Mouse (Mus musculus): Measurements from ENCODE around the gene Rfx4. TPM values are rescaled to one million over a fixed set of nuclear protein-coding genes. Genes with fewer than 3 reads are reported as not detected.

Gene Rfx4
- total and polyA plus RNA-seq, 2 experiments from 2014 or later: 10.2 to 15.0 TPM

GRCm38 (mm10) chr10:84902213-84902612 lies 146.4 kb downstream of the Rfx4 start:
- Histone ChIP-seq H3K9me3 (ENCODE audit: low read length) (no peaks in the 10 kb centered on the region), H3K36me3 (ENCODE audit: insufficient read depth, low read length) (no peaks in the 10 kb centered on the region), H3K4me3 (ENCODE audit: low read depth, low read length) (no peak overlapping the region), H3K27me3 (ENCODE audit: insufficient read depth, low read length) (no peaks in the 10 kb centered on the region), H3K9ac (replicated peaks; ENCODE audit: low read length, poor library complexity, severe bottlenecking) (no peak overlapping the region), H3K4me1 (ENCODE audit: insufficient read depth, low read length) (peaks cover 8% of the 10 kb centered on the region; the same call in 1 of the 2 replicates), H3K4me2 (ENCODE audit: low read depth, low read length, poor library complexity, severe bottlenecking) (no peak overlapping the region), H3K27ac (ENCODE audit: low read depth, low read length) (no peak overlapping the region)
- ATAC-seq (ENCODE audit: low FRiP score) (no peak), DNase-seq (ENCODE audit: low spot score) (no peak)
- WGBS: 92% methylated on average over 2 of the region's 2 CpGs
- TF ChIP-seq CTCF (IDR thresholded peaks at IDR 0.05): no peak

- ATAC-seq (ENCODE audit: low FRiP score) (0 out of 2 replicates have a peak, but pooled peaks have one; percentile 36), DNase-seq (ENCODE audit: low spot score) (peak; percentile 70)
- H3K27ac ChIP-seq (ENCODE audit: low read depth, low read length): peak overlapping the region; percentile 19; the same call in 1 of the 2 replicates
- 0 out of 2 replicates have a peak overlapping the region, but pooled peaks have one; percentile 33 for H3K9ac ChIP-seq (replicated peaks; ENCODE audit: low read length, poor library complexity, severe bottlenecking)
- H3K36me3 ChIP-seq (ENCODE audit: insufficient read depth, low read length): no peaks in the 10 kb centered on the region
- peak overlapping the region; percentile 29 for H3K4me2 ChIP-seq (ENCODE audit: low read depth, low read length, poor library complexity, severe bottlenecking)
- no peak overlapping the region for H3K4me3 ChIP-seq (ENCODE audit: low read depth, low read length)
- no peak for TF ChIP-seq CTCF (IDR thresholded peaks at IDR 0.05)
- 35% methylated on average over 7 of the region's 7 CpGs for WGBS
- no peaks in the 10 kb centered on the region for H3K27me3 ChIP-seq (ENCODE audit: insufficient read depth, low read length)
- H3K4me1 ChIP-seq (ENCODE audit: insufficient read depth, low read length): peaks cover 8% of the 10 kb centered on the region; the same call in 1 of the 2 replicates
- no peaks in the 10 kb centered on the region for H3K9me3 ChIP-seq (ENCODE audit: low read length)
These were observed 147.4 kb downstream of the Rfx4 start for GRCm38 (mm10) chr10:84903307-84903706.

- Histone ChIP-seq H3K4me2 (ENCODE audit: low read depth, low read length, poor library complexity, severe bottlenecking) (peak overlapping the region; percentile 29), H3K36me3 (ENCODE audit: insufficient read depth, low read length) (no peaks in the 10 kb centered on the region), H3K27ac (ENCODE audit: low read depth, low read length) (peak overlapping the region; percentile 19; the same call in 1 of the 2 replicates), H3K4me1 (ENCODE audit: insufficient read depth, low read length) (peaks cover 8% of the 10 kb centered on the region; the same call in 1 of the 2 replicates), H3K9me3 (ENCODE audit: low read length) (no peaks in the 10 kb centered on the region), H3K9ac (replicated peaks; ENCODE audit: low read length, poor library complexity, severe bottlenecking) (0 out of 2 replicates have a peak overlapping the region, but pooled peaks have one; percentile 33), H3K4me3 (ENCODE audit: low read depth, low read length) (no peak overlapping the region), H3K27me3 (ENCODE audit: insufficient read depth, low read length) (no peaks in the 10 kb centered on the region)
- ATAC-seq (ENCODE audit: low FRiP score) (0 out of 2 replicates have a peak, but pooled peaks have one; percentile 6), DNase-seq (ENCODE audit: low spot score) (peak; percentile 55)
- TF ChIP-seq CTCF (IDR thresholded peaks at IDR 0.05): no peak
- WGBS: 15% methylated on average over 5 of the region's 5 CpGs
These were observed 147.9 kb downstream of the Rfx4 start for GRCm38 (mm10) chr10:84903742-84904141.

- WGBS: 62% methylated on average over 9 of the region's 9 CpGs
These were observed 151.0 kb downstream of the Rfx4 start for GRCm38 (mm10) chr10:84906895-84907294.

GRCm38 (mm10) chr10:84908006-84908405 lies 152.1 kb downstream of the Rfx4 start:
- no peaks in the 10 kb centered on the region for H3K36me3 ChIP-seq (ENCODE audit: insufficient read depth, low read length)
- no peaks in the 10 kb centered on the region for H3K27me3 ChIP-seq (ENCODE audit: insufficient read depth, low read length)
- 89% methylated on average over 3 of the region's 3 CpGs for WGBS
- ATAC-seq (ENCODE audit: low FRiP score): no peak
- H3K4me1 ChIP-seq (ENCODE audit: insufficient read depth, low read length): peaks cover 8% of the 10 kb centered on the region; the same call in 1 of the 2 replicates
- H3K9me3 ChIP-seq (ENCODE audit: low read length): no peaks in the 10 kb centered on the region
- no peak overlapping the region for H3K4me3 ChIP-seq (ENCODE audit: low read depth, low read length)
- H3K9ac ChIP-seq (replicated peaks; ENCODE audit: low read length, poor library complexity, severe bottlenecking): no peak overlapping the region
- no peak overlapping the region for H3K4me2 ChIP-seq (ENCODE audit: low read depth, low read length, poor library complexity, severe bottlenecking)
- peak; percentile 66 for DNase-seq (ENCODE audit: low spot score)
- no peak overlapping the region for H3K27ac ChIP-seq (ENCODE audit: low read depth, low read length)
- no peak for TF ChIP-seq CTCF (IDR thresholded peaks at IDR 0.05)

More at GRCm38 (mm10) chr10:84906895-84907294, 151.0 kb downstream of the Rfx4 start:
- H3K4me3 ChIP-seq (ENCODE audit: low read depth, low read length): no peak overlapping the region
- H3K36me3 ChIP-seq (ENCODE audit: insufficient read depth, low read length): no peaks in the 10 kb centered on the region
- H3K27me3 ChIP-seq (ENCODE audit: insufficient read depth, low read length): no peaks in the 10 kb centered on the region
- DNase-seq (ENCODE audit: low spot score): peak; percentile 48
- ATAC-seq (ENCODE audit: low FRiP score): no peak
- H3K4me1 ChIP-seq (ENCODE audit: insufficient read depth, low read length): peaks cover 8% of the 10 kb centered on the region; the same call in 1 of the 2 replicates
- no peaks in the 10 kb centered on the region for H3K9me3 ChIP-seq (ENCODE audit: low read length)
- no peak for TF ChIP-seq CTCF (IDR thresholded peaks at IDR 0.05)
- 0 out of 2 replicates have a peak overlapping the region, but pooled peaks have one; percentile 13 for H3K27ac ChIP-seq (ENCODE audit: low read depth, low read length)
- H3K4me2 ChIP-seq (ENCODE audit: low read depth, low read length, poor library complexity, severe bottlenecking): no peak overlapping the region
- H3K9ac ChIP-seq (replicated peaks; ENCODE audit: low read length, poor library complexity, severe bottlenecking): no peak overlapping the region

GRCm38 (mm10) chr10:84908471-84908870 lies 152.6 kb downstream of the Rfx4 start:
- no peak overlapping the region for H3K4me3 ChIP-seq (ENCODE audit: low read depth, low read length)
- TF ChIP-seq CTCF (IDR thresholded peaks at IDR 0.05): no peak
- no peaks in the 10 kb centered on the region for H3K9me3 ChIP-seq (ENCODE audit: low read length)
- no peak overlapping the region for H3K27ac ChIP-seq (ENCODE audit: low read depth, low read length)
- ATAC-seq (ENCODE audit: low FRiP score) (no peak), DNase-seq (ENCODE audit: low spot score) (peak; percentile 22)
- peaks cover 4% of the 10 kb centered on the region; the same call in 1 of the 2 replicates for H3K4me1 ChIP-seq (ENCODE audit: insufficient read depth, low read length)
- H3K4me2 ChIP-seq (ENCODE audit: low read depth, low read length, poor library complexity, severe bottlenecking): no peak overlapping the region
- no peak overlapping the region for H3K9ac ChIP-seq (replicated peaks; ENCODE audit: low read length, poor library complexity, severe bottlenecking)
- 86% methylated on average over 3 of the region's 3 CpGs for WGBS
- no peaks in the 10 kb centered on the region for H3K27me3 ChIP-seq (ENCODE audit: insufficient read depth, low read length)
- H3K36me3 ChIP-seq (ENCODE audit: insufficient read depth, low read length): no peaks in the 10 kb centered on the region

All from midbrain, postnatal 0 days (tissue).